Mouse (Mus musculus): ENCODE measurements around the gene Gas7. TPM values are rescaled to one million over a fixed set of nuclear protein-coding genes. Genes with fewer than 3 reads are reported as not detected.
A peak's percentile ranks its signal among the peaks of the same experiment; 100 is the strongest.

Gene Gas7
- polyA plus RNA-seq, 1 experiment from 2014 or later = 10.2 TPM

GRCm38 (mm10) chr11:67480204-67480956, 25.1 kb downstream of the Gas7 start:
- H3K4me2 ChIP-seq (ENCODE audit: low read length) = no peak overlapping the region
- no peak for TF ChIP-seq CTCF (IDR thresholded peaks at IDR 0.05; ENCODE audit: low read depth)
- 77% methylated on average over 5 of the region's 5 CpGs for WGBS

GRCm38 (mm10) chr11:67481691-67482090, 26.5 kb downstream of the Gas7 start:
- ATAC-seq (replicated peaks; ENCODE audit: low FRiP score, low read depth) (0 out of 2 replicates have a peak, but pooled peaks have one; percentile 54), DNase-seq (ENCODE audit: low spot score) (peak; percentile 59)
- 49% methylated on average over 5 of the region's 5 CpGs for WGBS

More at GRCm38 (mm10) chr11:67480204-67480956, 25.1 kb downstream of the Gas7 start:
- DNase-seq (ENCODE audit: low spot score) (no peak), ATAC-seq (replicated peaks; ENCODE audit: low FRiP score, low read depth) (no peak)
- no peak overlapping the region for H3K27ac ChIP-seq
- no peak overlapping the region for H3K4me3 ChIP-seq (replicated peaks; ENCODE audit: low read depth, low read length)
- H3K4me1 ChIP-seq (replicated peaks; ENCODE audit: insufficient read depth, low read length) = no peaks in the 10 kb centered on the region
- no peaks in the 10 kb centered on the region for H3K36me3 ChIP-seq (ENCODE audit: insufficient read depth, low read length)
- no peak overlapping the region for H3K9ac ChIP-seq (ENCODE audit: low read depth, low read length)
- H3K27me3 ChIP-seq (ENCODE audit: insufficient read depth, low read length) = no peaks in the 10 kb centered on the region
- H3K9me3 ChIP-seq (replicated peaks; ENCODE audit: low read length) = no peaks in the 10 kb centered on the region

DNA sequence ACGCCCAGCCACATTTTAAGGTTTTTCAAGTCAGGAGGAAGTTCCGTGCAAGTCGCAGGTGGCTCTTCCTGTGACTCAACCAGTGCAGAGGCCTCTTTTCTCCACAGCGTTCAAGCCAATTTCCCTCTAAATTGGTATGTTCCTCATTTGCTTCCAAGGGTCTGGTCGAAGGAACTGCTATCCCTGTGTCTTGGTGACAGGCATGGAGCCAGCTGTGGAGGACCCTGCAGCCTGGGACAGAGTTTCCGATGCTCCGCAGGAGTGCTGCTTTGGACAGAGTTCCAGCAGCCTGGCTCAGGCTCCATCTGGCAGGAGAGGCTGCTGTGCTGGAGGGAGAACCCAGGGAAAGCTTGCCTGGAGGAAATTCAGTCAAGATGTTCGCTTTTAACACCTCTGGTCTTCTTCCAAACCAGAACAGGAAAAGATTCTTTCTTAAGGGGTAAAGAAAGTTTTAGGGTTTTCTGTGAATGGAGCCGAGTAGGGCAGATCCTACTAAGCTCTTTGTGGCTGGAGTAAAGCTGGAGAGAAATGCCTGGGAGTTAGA, 27.1 kb downstream of the Gas7 start:
- Histone ChIP-seq H3K27ac (no peak overlapping the region), H3K9me3 (replicated peaks; ENCODE audit: low read length) (no peaks in the 10 kb centered on the region), H3K4me3 (replicated peaks; ENCODE audit: low read depth, low read length) (no peak overlapping the region), H3K4me2 (ENCODE audit: low read length) (no peak overlapping the region), H3K27me3 (ENCODE audit: insufficient read depth, low read length) (no peaks in the 10 kb centered on the region), H3K4me1 (replicated peaks; ENCODE audit: insufficient read depth, low read length) (no peaks in the 10 kb centered on the region), H3K36me3 (ENCODE audit: insufficient read depth, low read length) (no peaks in the 10 kb centered on the region), H3K9ac (ENCODE audit: low read depth, low read length) (no peak overlapping the region)
- TF ChIP-seq CTCF (IDR thresholded peaks at IDR 0.05; ENCODE audit: low read depth) = no peak
- peak; percentile 39 for DNase-seq (ENCODE audit: low spot score)
- ATAC-seq (replicated peaks; ENCODE audit: low FRiP score, low read depth) = no peak
- WGBS = 52% methylated on average over 9 of the region's 9 CpGs

More at GRCm38 (mm10) chr11:67481691-67482090, 26.5 kb downstream of the Gas7 start:
- Histone ChIP-seq H3K27me3 (ENCODE audit: insufficient read depth, low read length) (no peaks in the 10 kb centered on the region), H3K9ac (ENCODE audit: low read depth, low read length) (no peak overlapping the region), H3K4me2 (ENCODE audit: low read length) (no peak overlapping the region), H3K27ac (no peak overlapping the region), H3K4me3 (replicated peaks; ENCODE audit: low read depth, low read length) (no peak overlapping the region), H3K4me1 (replicated peaks; ENCODE audit: insufficient read depth, low read length) (no peaks in the 10 kb centered on the region), H3K9me3 (replicated peaks; ENCODE audit: low read length) (no peaks in the 10 kb centered on the region), H3K36me3 (ENCODE audit: insufficient read depth, low read length) (no peaks in the 10 kb centered on the region)
- TF ChIP-seq CTCF (IDR thresholded peaks at IDR 0.05; ENCODE audit: low read depth) = no peak

- H3K27ac ChIP-seq = no peak overlapping the region
- 80% methylated on average over 12 of the region's 12 CpGs for WGBS
- no peaks in the 10 kb centered on the region for H3K36me3 ChIP-seq (ENCODE audit: insufficient read depth, low read length)
- no peaks in the 10 kb centered on the region for H3K27me3 ChIP-seq (ENCODE audit: insufficient read depth, low read length)
- no peak overlapping the region for H3K9ac ChIP-seq (ENCODE audit: low read depth, low read length)
- H3K4me3 ChIP-seq (replicated peaks; ENCODE audit: low read depth, low read length) = no peak overlapping the region
- DNase-seq (ENCODE audit: low spot score) = no peak
- no peak for ATAC-seq (replicated peaks; ENCODE audit: low FRiP score, low read depth)
- no peak for TF ChIP-seq CTCF (IDR thresholded peaks at IDR 0.05; ENCODE audit: low read depth)
- H3K4me2 ChIP-seq (ENCODE audit: low read length) = no peak overlapping the region
- no peaks in the 10 kb centered on the region for H3K9me3 ChIP-seq (replicated peaks; ENCODE audit: low read length)
- no peaks in the 10 kb centered on the region for H3K4me1 ChIP-seq (replicated peaks; ENCODE audit: insufficient read depth, low read length)
These were observed 32.9 kb downstream of the Gas7 start for GRCm38 (mm10) chr11:67488156-67488555.

DNA sequence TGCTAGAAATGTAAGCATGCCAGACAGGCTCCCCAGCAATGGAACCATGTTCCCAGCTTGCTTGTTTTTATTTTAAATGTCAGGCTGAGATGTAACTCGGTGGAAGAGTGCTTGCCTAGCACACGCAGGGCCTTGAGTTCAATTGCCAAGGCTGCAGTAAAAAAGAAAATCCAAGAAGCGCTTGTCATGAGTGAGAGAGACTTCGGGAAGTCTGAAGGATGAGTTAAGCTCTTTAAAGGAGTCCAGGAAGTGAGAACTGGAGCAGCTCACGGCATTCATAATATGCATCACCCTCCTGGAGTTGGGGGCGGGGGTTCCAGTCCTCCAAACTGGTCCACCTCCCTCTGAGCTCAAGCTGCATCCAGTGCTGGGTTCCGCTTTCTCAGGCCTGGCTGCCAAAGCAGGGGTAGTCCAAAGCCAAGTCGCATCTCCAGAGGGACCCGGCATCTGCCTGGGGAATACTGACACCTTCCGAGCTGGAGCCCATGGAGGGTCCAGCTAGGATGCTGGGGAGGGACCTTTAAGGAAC, 34.5 kb downstream of the Gas7 start:
- H3K4me2 ChIP-seq (ENCODE audit: low read length) = no peak overlapping the region
- H3K9me3 ChIP-seq (replicated peaks; ENCODE audit: low read length) = no peaks in the 10 kb centered on the region
- no peaks in the 10 kb centered on the region for H3K27me3 ChIP-seq (ENCODE audit: insufficient read depth, low read length)
- DNase-seq (ENCODE audit: low spot score) = no peak
- 67% methylated on average over 10 of the region's 10 CpGs for whole genome bisulfite sequencing
- H3K4me3 ChIP-seq (replicated peaks; ENCODE audit: low read depth, low read length) = no peak overlapping the region
- no peaks in the 10 kb centered on the region for H3K4me1 ChIP-seq (replicated peaks; ENCODE audit: insufficient read depth, low read length)
- no peak overlapping the region for H3K9ac ChIP-seq (ENCODE audit: low read depth, low read length)
- no peak for TF ChIP-seq CTCF (IDR thresholded peaks at IDR 0.05; ENCODE audit: low read depth)
- H3K27ac ChIP-seq = no peak overlapping the region
- ATAC-seq (replicated peaks; ENCODE audit: low FRiP score, low read depth) = no peak
- H3K36me3 ChIP-seq (ENCODE audit: insufficient read depth, low read length) = no peaks in the 10 kb centered on the region

GRCm38 (mm10) chr11:67496796-67497195, 41.6 kb downstream of the Gas7 start:
- Histone ChIP-seq H3K4me2 (ENCODE audit: low read length) (no peak overlapping the region), H3K27me3 (ENCODE audit: insufficient read depth, low read length) (no peaks in the 10 kb centered on the region), H3K27ac (no peak overlapping the region), H3K4me1 (replicated peaks; ENCODE audit: insufficient read depth, low read length) (no peaks in the 10 kb centered on the region), H3K36me3 (ENCODE audit: insufficient read depth, low read length) (no peaks in the 10 kb centered on the region), H3K9me3 (replicated peaks; ENCODE audit: low read length) (no peaks in the 10 kb centered on the region), H3K4me3 (replicated peaks; ENCODE audit: low read depth, low read length) (no peak overlapping the region), H3K9ac (ENCODE audit: low read depth, low read length) (no peak overlapping the region)
- 64% methylated on average over 1 of the region's 1 CpGs for WGBS
- ATAC-seq (replicated peaks; ENCODE audit: low FRiP score, low read depth) (no peak), DNase-seq (ENCODE audit: low spot score) (no peak)
- no peak for TF ChIP-seq CTCF (IDR thresholded peaks at IDR 0.05; ENCODE audit: low read depth)

All from kidney, postnatal 0 days (tissue).